Mouse (Mus musculus) spleen, adult 2 months (tissue): ENCODE data around the gene Smpd2.

Source experiments
- CTCF ChIP-seq: fragments of 200-500 bp; IDR thresholded peaks from 2 replicates; pipeline ENCODE4 v1.5.1; 2011; ENCODE audit warnings: mild to moderate bottlenecking, inconsistent platforms; ENCODE audit not compliant: insufficient read depth, insufficient read length, insufficient replicate concordance; ENCODE audit errors: extremely low read depth
- POLR2A ChIP-seq: fragments of 200-500 bp; IDR thresholded peaks from 2 replicates; pipeline ENCODE4 v1.6.1; 2011; ENCODE audit warnings: low read depth, low read length, inconsistent platforms

DNA sequence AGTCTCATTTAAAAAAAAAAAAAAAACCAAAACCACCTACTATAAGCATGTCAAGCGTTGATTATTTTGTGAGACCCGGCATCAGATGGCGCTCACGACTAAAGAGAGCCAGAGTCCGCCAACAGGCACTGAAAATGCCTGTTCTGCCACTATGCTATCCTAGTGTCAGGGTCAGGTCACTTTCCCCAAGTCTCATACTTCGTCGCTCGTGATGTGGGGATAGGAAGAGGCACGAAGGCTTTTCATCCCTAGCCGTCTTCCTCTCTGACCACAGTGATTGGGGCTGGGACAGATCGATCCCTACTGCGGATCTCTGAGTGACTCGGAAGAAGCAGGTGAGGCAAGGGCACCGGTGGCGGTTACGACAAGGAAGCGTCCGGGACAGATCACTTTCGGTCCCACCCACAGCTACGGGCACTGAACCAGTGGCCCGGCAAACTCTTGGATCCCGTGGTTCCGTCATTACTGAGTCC is 28.4 kb upstream of the Smpd2 start:
- TF ChIP-seq CTCF (peak; percentile 76; the same call in 1 of the 2 replicates), POLR2A (no peak)
